Mouse (Mus musculus): ENCODE results near the gene Fbrs. TPM values are rescaled to one million over a fixed set of nuclear protein-coding genes. Genes with fewer than 3 reads are reported as not detected.
"Not testable (repeated sequence)": the region's sequence is repeated elsewhere in the genome, so short reads cannot be mapped to it uniquely, and the experiment has no call there.

Gene Fbrs
- total RNA-seq (2022): 10 to 100 TPM; 27.5 to 36.1 (median 30.5) TPM

DNA sequence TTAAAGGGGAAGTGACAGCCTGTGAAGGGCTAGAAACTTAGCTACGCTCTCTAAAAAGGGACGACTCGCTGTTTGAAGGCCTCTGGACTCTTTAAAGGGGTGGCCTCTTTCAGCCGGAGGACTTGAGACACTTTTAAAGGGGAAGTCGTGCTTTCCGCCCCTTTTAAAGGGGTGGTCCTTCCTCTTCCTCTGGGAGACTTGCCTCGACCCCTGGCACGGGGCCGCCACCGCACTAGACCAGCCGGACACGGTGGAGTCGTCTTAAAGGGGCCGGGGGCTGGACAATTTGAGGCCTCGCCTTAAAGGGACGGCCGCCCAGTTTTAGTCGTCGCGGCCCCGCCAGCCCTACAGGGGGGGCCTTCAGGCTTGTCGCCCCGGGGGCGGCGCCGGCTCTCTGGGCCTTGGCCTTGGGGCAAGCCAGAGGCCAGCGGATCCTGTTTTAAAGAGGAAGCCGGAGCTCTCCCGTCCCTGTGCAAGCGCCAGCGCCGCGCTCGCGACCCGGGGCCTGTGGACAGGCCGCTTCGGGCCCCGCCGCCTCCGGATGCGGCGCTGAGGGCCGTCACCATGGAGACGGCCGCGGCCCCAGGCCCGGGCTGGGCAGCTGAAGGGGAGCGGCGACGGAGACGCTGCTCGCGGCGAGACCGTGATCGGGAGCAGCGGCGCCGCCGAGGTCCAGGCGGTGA lies at the start of gene Fbrs:
Fbrs (plus strand) TSS at position 565 of the 683 bp plus-strand sequence.
- DNase-seq (ENCODE audit: low spot score): peak; percentile 99

DNA sequence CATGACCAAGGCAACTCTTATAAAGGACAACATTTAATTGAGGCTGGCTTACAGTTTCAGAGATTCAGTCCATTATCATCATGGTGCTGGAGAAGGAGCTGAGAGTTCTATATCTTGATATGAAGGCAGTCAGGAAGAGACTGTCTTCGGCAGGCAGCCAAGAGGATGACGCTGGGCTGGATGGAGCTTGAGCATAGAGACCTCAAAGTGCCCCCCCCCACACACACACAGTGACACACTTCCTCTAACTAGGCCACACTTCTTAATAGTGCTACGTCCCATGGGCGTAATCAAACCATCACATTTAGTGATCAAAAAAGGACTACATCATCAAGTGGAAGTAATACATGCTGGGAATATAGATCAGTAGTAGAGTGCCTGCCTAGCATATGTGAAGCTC lies 43.8 kb upstream of the Fbrs start:
- DNase-seq (ENCODE audit: low spot score): no peak

- no peak for DNase-seq (ENCODE audit: low spot score)
These were observed 41.3 kb upstream of the Fbrs start for GRCm38 (mm10) chr7:127437724-127438123.

DNA sequence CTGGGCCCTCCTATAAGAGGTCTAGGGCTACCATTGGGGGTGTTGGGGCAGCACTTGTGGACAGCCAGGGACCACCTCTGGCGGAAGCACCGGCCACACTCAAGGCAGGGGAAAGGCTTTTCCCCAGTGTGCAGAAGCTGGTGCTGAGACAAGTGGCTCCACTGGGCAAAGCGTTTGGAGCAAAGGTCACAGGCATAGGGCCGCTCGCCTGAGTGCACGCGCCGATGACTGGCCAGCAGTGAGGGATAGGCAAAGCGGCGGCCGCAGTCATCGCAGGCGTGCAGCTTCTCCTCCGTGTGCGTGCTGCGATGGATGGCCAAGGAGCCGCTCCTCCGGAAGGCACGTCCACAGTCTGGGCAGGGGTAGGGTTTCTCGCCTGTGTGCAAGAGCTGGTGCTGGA lies 35.0 kb upstream of the Fbrs start:
- DNase-seq (ENCODE audit: low spot score): no peak

DNA sequence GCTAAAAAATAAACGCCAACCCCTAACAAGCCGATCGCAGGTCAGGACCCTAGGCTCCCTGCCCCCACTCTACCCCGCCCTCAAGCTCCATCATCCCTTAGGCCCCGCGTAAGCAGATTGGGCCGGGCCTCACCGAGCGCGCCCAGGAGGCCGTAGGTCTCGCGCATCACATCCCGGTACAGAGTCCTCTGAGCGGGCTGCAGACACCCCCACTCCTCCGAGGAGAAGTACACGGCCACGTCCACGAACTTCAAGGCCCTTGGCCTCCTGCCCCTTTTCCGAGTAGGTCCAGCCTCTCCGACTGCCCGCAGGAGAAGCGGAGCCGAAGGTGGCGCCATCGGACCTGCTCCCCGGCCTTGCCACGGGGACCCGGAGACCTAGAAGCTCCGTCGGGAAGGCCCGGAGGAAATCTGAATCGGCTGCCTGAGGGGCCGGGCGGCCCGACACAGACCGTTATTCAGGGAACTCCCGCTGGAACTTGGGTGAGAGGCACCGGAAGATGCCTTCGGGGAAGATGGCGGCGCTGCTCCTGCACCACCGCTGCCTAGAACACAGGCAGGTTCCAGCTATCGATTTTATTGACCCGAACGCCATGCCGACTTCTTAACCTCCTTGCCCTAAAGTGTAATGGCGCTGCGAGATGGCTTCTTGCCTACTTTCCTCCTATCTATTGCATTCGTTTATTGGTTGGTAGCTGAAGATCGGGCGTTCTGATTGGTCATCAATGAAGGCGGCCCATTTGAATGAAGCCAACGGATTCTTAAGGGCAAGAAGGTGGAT lies 30.3 kb upstream of the Fbrs start, which contains the start of gene Zfp689:
Zfp689 (minus strand) TSS at position 638 of the 780 bp plus-strand sequence.
- DNase-seq (ENCODE audit: low spot score): peak; percentile 98

GRCm38 (mm10) chr7:127449966-127450365 lies 29.0 kb upstream of the Fbrs start:
- DNase-seq (ENCODE audit: low spot score): no peak

DNA sequence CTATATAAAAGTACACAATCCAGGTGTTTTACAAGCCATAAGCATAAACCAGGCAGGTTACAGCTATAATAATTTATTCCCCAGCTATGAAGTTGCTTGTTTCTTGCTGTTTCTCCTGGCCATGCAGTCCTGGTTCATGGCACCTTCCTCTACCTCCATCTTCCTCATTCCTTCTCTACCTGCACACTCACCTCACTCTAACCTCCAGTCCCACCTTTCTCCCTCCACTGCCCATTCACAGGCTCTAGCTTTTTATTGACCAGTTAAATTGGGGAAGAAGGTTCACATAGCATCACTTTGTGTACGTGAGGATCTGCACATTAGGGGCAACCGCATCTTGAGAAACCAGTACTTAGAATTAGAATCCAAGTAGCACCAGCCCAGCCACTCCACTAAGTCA lies 25.9 kb upstream of the Fbrs start:
- DNase-seq (ENCODE audit: low spot score): no peak

- no peak for DNase-seq (ENCODE audit: low spot score)
These were observed 24.1 kb upstream of the Fbrs start for GRCm38 (mm10) chr7:127454905-127455304.

GRCm38 (mm10) chr7:127458371-127459122 lies 20.5 kb upstream of the Fbrs start:
- DNase-seq (ENCODE audit: low spot score): not testable (repeated sequence)

- not testable (repeated sequence) for DNase-seq (ENCODE audit: low spot score)
These were observed 19.7 kb upstream of the Fbrs start, which contains the start of gene Prr14 for GRCm38 (mm10) chr7:127459311-127459710. Gene Prr14 (plus strand): TSS chr7:127459611.

DNA sequence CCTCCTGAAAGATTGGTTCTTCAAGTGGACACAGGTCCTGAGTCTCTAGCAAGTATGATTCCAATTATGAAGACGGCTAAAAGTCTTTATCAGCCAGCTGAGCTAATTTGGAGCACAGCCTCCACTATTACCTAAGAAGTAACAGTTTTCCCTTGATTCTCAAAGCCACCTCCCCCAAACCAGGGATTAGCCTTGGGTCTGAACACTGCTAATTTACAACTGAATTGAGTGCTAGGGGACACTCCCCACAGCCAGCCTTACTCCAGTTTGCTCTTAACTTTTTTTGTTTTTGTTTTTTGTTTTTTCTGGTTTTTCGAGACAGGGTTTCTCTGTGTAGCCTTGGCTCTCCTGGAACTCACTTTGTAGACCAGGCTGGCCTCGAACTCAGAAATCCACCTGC lies 13.8 kb upstream of the Fbrs start:
- DNase-seq (ENCODE audit: low spot score): no peak

GRCm38 (mm10) chr7:127465670-127466069 lies 13.3 kb upstream of the Fbrs start:
- DNase-seq (ENCODE audit: low spot score): not testable (repeated sequence)

- DNase-seq (ENCODE audit: low spot score): no peak
These were observed 12.4 kb upstream of the Fbrs start for GRCm38 (mm10) chr7:127466606-127467005.

GRCm38 (mm10) chr7:127470011-127470715 lies 8.8 kb upstream of the Fbrs start:
- DNase-seq (ENCODE audit: low spot score): peak; percentile 23

DNA sequence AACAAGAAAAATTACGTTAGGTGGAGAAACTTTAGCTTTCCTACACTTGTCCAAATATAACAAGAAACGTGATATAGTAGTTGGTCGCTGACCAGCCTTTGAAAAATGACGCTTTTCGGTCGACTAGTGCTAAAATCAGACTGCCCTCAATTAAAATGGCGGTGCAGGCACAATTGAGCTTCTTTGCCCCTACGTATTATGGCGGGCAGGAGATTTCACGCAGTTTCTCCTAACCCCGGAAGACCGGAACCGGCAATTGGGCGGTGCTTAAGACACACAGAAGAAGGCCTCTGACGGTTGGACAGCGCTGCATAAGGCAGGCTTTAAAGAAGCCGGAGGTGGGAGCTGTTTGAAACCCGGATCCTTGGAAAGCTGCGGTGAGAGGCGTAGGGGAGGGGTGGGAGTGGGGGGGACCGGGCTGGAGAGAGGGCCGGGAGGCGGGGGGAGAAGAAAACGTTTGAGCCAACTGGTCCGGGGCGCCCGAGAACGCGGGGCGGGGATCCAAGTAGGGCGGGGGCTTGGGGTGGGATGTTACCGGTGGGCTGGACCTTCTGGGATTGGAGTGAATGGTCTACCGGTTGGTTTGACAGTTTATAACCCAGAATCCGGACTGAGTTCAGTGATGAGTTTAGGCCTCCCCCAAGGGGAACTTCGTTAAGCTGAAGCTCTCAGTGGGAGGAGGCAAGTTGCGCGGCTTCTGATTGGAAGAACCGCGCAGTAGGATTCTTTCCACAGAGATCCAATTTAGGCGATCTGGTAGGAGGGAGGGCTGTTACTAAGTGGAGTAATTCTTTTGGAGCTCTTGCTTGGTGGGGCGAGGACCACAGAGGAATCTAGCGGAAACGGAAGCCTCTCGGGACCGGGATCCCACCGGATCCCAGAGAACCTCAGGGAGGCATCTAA lies 8.0 kb upstream of the Fbrs start:
- DNase-seq (ENCODE audit: low spot score): peak; percentile 96

DNA sequence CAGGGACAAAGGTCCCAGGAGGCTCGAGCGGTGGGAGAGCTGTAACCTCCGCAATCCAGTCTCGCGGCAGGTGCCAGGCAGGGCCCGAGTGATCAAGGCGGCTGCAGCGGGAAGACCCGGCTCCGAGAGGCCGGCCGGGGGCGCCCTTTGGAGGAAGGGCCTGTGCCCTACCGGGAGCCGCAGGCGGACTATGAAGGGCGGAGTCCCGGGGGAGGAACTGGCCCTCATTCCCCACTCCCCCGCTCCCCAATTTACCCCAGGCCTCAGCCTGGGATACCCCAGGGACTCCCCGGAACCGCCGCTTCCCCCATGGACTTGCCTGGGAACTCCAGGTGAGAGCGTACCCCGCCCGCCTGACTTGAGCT lies 7.4 kb upstream of the Fbrs start:
- no peak for DNase-seq (ENCODE audit: low spot score)

GRCm38 (mm10) chr7:127472060-127472459 lies 6.9 kb upstream of the Fbrs start:
- DNase-seq (ENCODE audit: low spot score): no peak

DNA sequence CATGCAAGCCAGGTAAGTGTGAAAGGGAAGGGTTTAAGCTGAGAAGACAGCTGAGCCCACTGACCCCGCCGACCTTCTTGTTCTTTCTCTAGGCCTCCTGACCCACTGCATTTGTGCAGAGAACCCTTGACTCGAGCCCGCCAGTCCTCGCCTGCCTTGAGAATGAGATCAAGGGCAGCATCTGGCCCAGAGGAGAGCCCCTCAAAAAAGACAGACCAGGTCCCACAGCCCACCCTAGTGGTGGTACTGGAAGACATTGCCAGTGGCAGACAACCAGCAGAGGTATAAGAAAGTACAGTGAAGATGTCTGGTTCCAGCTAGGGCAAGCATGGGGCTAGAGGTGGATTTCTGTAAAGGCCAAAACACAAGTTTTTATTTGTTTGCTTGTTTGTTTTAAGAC lies 5.3 kb upstream of the Fbrs start:
- no peak for DNase-seq (ENCODE audit: low spot score)

DNA sequence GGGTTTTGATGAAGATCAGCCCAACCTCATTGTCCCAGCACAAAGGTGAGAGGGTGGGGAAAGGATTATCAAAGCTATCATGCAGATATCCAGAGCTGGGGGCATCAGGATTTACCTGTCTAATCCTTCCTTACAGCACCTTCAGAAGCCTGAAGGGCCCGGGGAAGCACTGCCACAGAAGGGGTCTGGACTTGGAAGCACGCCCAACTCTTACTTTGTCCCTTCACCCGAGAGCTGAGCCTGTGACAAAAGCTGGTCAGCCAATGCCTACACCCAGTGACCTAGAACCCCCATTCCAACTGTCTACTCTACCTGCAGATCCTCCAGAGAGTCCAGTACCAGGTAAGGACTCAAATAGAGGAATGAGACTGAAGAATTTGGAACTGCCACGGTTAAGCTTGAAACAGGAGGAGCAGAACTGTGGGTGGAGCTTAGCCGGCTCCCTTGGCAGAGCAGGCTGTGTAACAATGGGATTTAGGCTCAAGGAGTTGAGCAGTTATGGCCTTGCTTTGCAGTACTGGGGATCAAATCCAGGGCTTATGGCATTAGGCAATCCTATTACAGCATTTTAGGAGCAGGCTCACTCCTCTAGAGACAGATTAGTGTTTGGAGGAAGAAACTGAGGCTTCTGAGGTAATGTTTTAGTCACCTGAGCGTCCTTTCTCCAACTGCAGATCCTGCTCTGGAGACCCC lies 4.5 kb upstream of the Fbrs start:
- DNase-seq (ENCODE audit: low spot score): no peak

- no peak for DNase-seq (ENCODE audit: low spot score)
These were observed 3.7 kb upstream of the Fbrs start for GRCm38 (mm10) chr7:127475186-127475740.

Data from heart, adult 8-10 months (tissue).